Mouse (Mus musculus): ENCODE results near the gene Acad11. TPM values are rescaled to one million over a fixed set of nuclear protein-coding genes. Genes with fewer than 3 reads are reported as not detected.

Acad11 gene
- polyA plus RNA-seq (2015; fragmentation: Nextera tagmentation; extraction: Ambion mirVana): 11.3 and 14.2 TPM in 2 replicates

DNA sequence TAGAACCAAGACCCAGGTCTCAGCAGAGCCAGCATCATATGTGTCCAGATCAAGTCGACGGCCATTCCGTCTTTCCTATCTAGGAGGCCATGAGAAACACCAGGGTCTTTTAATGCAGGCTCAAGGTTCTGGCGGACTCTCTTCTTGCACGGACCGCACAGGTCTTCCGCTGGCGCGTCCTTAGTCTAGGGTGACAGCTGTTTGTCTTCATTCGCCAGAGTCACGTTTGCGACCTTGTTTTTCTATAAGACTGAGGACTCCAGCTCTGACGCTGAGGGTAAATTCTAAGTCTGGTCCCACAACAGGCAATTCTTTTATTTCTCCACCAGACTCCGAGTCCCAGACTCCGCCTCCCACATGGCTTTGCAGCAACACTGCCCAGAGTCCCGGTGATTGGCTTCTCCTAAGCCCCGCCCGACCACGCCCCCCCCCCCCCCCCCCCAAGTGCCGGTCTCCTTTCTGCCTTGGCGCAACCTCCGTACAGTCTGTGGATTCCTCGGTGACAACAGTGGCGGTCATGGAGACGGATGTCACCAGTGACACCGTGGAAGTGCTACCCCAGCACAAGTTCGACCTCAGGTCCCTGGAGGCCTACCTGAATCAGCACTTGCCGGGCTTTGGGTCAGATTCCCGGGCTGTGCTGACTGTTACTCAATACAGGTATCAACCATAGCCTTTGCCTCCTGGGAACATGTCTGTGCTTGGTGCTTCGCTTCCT is at the start of gene Acad11:
Gene Acad11, plus strand, starts transcription at position 134 of the 718 bp plus-strand sequence.
- H3K4me3 ChIP-seq (replicated peaks): peak within 1 kb of the TSS; percentile 87
- H3K27me3 ChIP-seq: no peaks in the 10 kb centered on the region
- peak within 1 kb of the TSS; percentile 93 for H3K4me2 ChIP-seq
- peak; percentile 73 for DNase-seq
- no peaks in the 10 kb centered on the region for H3K9me3 ChIP-seq (replicated peaks)
- peak within 1 kb of the TSS; percentile 58 for H3K27ac ChIP-seq
- peaks cover 24% of the 10 kb centered on the region for H3K4me1 ChIP-seq (replicated peaks)
- H3K36me3 ChIP-seq: peaks cover 19% of the 10 kb centered on the region
- under 1% methylated on average over 28 of the region's 30 CpGs for WGBS (ENCODE audit: insufficient replicate concordance)
- ATAC-seq (ENCODE audit: low read depth): peak; percentile 96
- peak within 1 kb of the TSS; percentile 87 for H3K9ac ChIP-seq

DNA sequence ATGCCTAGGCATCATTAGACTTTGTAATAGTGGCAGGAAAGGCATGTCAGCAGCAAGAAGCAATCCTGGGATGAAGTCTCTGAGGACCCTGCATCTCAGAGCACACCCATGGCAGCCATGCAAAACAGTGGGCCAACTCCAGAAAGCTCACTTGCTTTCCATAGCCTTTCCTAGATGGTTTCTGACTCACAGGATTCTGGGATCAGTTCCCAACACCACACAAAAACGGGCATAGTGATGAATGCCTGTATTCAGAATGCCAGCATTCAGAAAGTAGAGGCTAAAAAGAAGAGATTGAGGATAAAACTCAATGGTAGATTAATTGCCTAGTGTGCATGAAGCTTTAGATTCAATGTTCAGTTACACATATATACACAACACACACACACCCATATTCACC is 48.7 kb upstream of the Acad11 start:
- H3K4me1 ChIP-seq (replicated peaks): no peaks in the 10 kb centered on the region
- no peaks in the 10 kb centered on the region for H3K27me3 ChIP-seq
- DNase-seq (no peak), ATAC-seq (ENCODE audit: low read depth) (no peak)
- WGBS (ENCODE audit: insufficient replicate concordance): 62% methylated on average over 1 of the region's 1 CpGs
- no peak overlapping the region for H3K9ac ChIP-seq
- H3K4me2 ChIP-seq: no peak overlapping the region
- H3K9me3 ChIP-seq (replicated peaks): no peaks in the 10 kb centered on the region
- no peak overlapping the region for H3K27ac ChIP-seq
- no peak overlapping the region for H3K4me3 ChIP-seq (replicated peaks)
- no peaks in the 10 kb centered on the region for H3K36me3 ChIP-seq

DNA sequence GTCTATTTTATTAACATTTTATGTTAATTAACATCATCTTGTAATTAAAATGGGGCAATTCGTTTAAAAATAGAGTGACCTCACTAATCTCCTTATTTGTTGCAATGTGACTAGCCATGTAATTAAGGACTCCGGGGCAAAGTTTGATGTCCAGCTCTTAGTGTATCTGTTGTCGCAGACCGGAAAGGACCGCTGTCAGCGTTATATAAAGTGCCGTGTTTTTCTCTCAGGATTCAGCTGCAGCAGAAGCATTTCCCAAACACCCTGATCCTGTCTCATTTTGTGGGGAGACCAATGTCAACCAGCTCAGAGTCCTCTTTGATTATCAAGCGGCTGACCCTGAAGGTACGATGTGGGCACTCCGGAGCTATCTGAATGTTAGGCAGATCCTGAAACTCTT is 42.2 kb upstream of the Acad11 start:
- Histone ChIP-seq H3K4me1 (replicated peaks) (no peaks in the 10 kb centered on the region), H3K27me3 (no peaks in the 10 kb centered on the region), H3K36me3 (0 out of 2 replicates have a peak, but pooled peaks cover 2% of the 10 kb centered on the region), H3K27ac (no peak overlapping the region), H3K9me3 (replicated peaks) (no peaks in the 10 kb centered on the region), H3K9ac (no peak overlapping the region), H3K4me2 (no peak overlapping the region), H3K4me3 (replicated peaks) (no peak overlapping the region)
- DNase-seq (no peak), ATAC-seq (ENCODE audit: low read depth) (no peak)
- WGBS (ENCODE audit: insufficient replicate concordance): 86% methylated on average over 10 of the region's 10 CpGs

GRCm38 (mm10) chr9:104027186-104027585 is 36.0 kb upstream of the Acad11 start:
- WGBS (ENCODE audit: insufficient replicate concordance): 78% methylated on average over 8 of the region's 8 CpGs
- H3K36me3 ChIP-seq: peaks cover 14% of the 10 kb centered on the region
- H3K9ac ChIP-seq: no peak overlapping the region
- no peaks in the 10 kb centered on the region for H3K9me3 ChIP-seq (replicated peaks)
- no peaks in the 10 kb centered on the region for H3K27me3 ChIP-seq
- DNase-seq (no peak), ATAC-seq (ENCODE audit: low read depth) (no peak)
- H3K4me1 ChIP-seq (replicated peaks): no peaks in the 10 kb centered on the region
- H3K4me3 ChIP-seq (replicated peaks): no peak overlapping the region
- no peak overlapping the region for H3K4me2 ChIP-seq
- no peak overlapping the region for H3K27ac ChIP-seq

GRCm38 (mm10) chr9:104029861-104030260 is 33.3 kb upstream of the Acad11 start:
- Histone ChIP-seq H3K4me1 (replicated peaks) (no peaks in the 10 kb centered on the region), H3K9me3 (replicated peaks) (no peaks in the 10 kb centered on the region), H3K27me3 (no peaks in the 10 kb centered on the region), H3K36me3 (peaks cover 14% of the 10 kb centered on the region), H3K4me3 (replicated peaks) (no peak overlapping the region), H3K4me2 (no peak overlapping the region), H3K27ac (no peak overlapping the region), H3K9ac (no peak overlapping the region)
- DNase-seq: no peak
- 76% methylated on average over 11 of the region's 11 CpGs for WGBS (ENCODE audit: insufficient replicate concordance)
- ATAC-seq (ENCODE audit: low read depth): no peak

DNA sequence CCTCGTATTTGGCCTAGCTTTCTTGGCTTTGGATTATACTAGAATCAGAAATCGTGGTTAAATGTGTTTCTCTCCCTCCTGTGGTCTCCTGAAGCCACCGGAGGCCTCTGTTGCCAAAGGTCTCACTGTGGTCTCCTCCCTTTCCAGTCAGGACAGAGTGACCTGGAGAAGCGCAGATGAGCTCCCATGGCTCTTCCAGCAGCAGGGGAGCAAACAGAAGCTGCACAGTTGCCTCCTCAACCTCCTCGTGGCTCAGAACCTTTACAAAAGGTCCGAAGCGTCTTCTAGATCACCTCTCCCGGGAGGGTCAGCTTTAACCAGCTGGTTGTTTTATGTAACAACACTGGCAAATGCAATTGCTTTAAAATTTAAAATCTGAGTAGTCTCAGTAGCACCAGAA is 28.9 kb upstream of the Acad11 start:
- DNase-seq (no peak), ATAC-seq (ENCODE audit: low read depth) (no peak)
- H3K4me3 ChIP-seq (replicated peaks): no peak overlapping the region
- no peaks in the 10 kb centered on the region for H3K36me3 ChIP-seq
- H3K9me3 ChIP-seq (replicated peaks): no peaks in the 10 kb centered on the region
- H3K9ac ChIP-seq: no peak overlapping the region
- no peaks in the 10 kb centered on the region for H3K27me3 ChIP-seq
- no peak overlapping the region for H3K27ac ChIP-seq
- 59% methylated on average over 8 of the region's 8 CpGs for WGBS (ENCODE audit: insufficient replicate concordance)
- H3K4me1 ChIP-seq (replicated peaks): no peaks in the 10 kb centered on the region
- H3K4me2 ChIP-seq: no peak overlapping the region

- Histone ChIP-seq H3K9me3 (replicated peaks) (no peaks in the 10 kb centered on the region), H3K27ac (no peak overlapping the region), H3K9ac (no peak overlapping the region), H3K27me3 (no peaks in the 10 kb centered on the region), H3K4me3 (replicated peaks) (no peak overlapping the region), H3K4me1 (replicated peaks) (no peaks in the 10 kb centered on the region), H3K36me3 (no peaks in the 10 kb centered on the region), H3K4me2 (no peak overlapping the region)
- no peak for DNase-seq
- ATAC-seq (ENCODE audit: low read depth): no peak
- 66% methylated on average over 6 of the region's 6 CpGs for WGBS (ENCODE audit: insufficient replicate concordance)
Observed at GRCm38 (mm10) chr9:104034718-104035117, 28.5 kb upstream of the Acad11 start.

DNA sequence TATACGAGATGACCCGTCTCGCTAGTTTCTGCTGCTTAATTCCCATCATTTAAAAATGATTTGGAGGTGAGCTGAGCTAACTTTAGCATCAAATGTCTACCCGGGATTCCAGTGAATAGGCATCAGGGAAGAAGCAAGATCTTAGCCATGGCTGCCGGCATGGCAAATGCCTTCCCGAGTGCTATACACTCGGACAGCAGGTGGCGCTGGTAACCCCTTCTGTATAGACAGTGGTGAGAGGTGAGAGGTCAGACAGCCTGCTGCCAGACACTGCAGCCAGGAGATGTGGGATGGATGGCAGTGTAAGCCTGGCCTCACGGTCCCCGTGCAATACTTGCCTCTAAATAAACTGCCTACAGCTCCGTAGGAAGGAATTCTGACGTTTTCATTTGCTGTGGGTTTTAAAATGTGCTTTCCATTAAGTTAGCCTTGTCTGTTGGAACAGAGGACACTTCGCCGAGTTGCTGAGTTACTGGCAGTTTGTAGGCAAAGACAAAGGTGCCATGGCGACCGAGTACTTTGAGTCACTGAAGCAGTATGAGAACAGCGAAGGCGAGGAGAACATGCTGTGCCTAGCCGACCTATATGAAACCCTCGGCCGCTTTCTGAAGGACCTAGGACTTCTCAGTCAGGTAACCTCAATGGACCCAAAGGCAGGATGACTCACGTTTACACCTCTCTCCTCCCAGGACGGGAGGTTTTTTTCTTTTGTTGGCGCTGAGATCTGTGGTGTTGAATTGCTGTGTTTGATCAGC is 27.7 kb upstream of the Acad11 start:
- no peaks in the 10 kb centered on the region for H3K27me3 ChIP-seq
- ATAC-seq (ENCODE audit: low read depth) (peak; percentile 61; the same call in 1 of the 2 replicates), DNase-seq (peak; percentile 49)
- H3K4me3 ChIP-seq (replicated peaks): no peak overlapping the region
- no peaks in the 10 kb centered on the region for H3K36me3 ChIP-seq
- no peaks in the 10 kb centered on the region for H3K9me3 ChIP-seq (replicated peaks)
- no peak overlapping the region for H3K4me2 ChIP-seq
- 42% methylated on average over 24 of the region's 24 CpGs for WGBS (ENCODE audit: insufficient replicate concordance)
- no peak overlapping the region for H3K9ac ChIP-seq
- H3K4me1 ChIP-seq (replicated peaks): no peaks in the 10 kb centered on the region
- no peak overlapping the region for H3K27ac ChIP-seq

GRCm38 (mm10) chr9:104038266-104038665 is 24.9 kb upstream of the Acad11 start:
- no peaks in the 10 kb centered on the region for H3K4me1 ChIP-seq (replicated peaks)
- H3K9ac ChIP-seq: no peak overlapping the region
- DNase-seq (no peak), ATAC-seq (ENCODE audit: low read depth) (no peak)
- no peaks in the 10 kb centered on the region for H3K36me3 ChIP-seq
- H3K27ac ChIP-seq: no peak overlapping the region
- H3K4me3 ChIP-seq (replicated peaks): no peak overlapping the region
- H3K27me3 ChIP-seq: no peaks in the 10 kb centered on the region
- WGBS (ENCODE audit: insufficient replicate concordance): 78% methylated on average over 13 of the region's 13 CpGs
- no peak overlapping the region for H3K4me2 ChIP-seq
- no peaks in the 10 kb centered on the region for H3K9me3 ChIP-seq (replicated peaks)

- no peak for ATAC-seq (ENCODE audit: low read depth)
- 79% methylated on average over 21 of the region's 21 CpGs for WGBS (ENCODE audit: insufficient replicate concordance)
- H3K27ac ChIP-seq: no peak overlapping the region
Observed at GRCm38 (mm10) chr9:104039031-104039695, 24.0 kb upstream of the Acad11 start.

GRCm38 (mm10) chr9:104039742-104040141 is 23.4 kb upstream of the Acad11 start:
- H3K4me3 ChIP-seq (replicated peaks): no peak overlapping the region
- 50% methylated on average over 4 of the region's 4 CpGs for WGBS (ENCODE audit: insufficient replicate concordance)
- H3K4me2 ChIP-seq: no peak overlapping the region
- ATAC-seq (ENCODE audit: low read depth) (no peak), DNase-seq (no peak)
- no peak overlapping the region for H3K27ac ChIP-seq
- no peak overlapping the region for H3K9ac ChIP-seq
- H3K9me3 ChIP-seq (replicated peaks): no peaks in the 10 kb centered on the region
- no peaks in the 10 kb centered on the region for H3K27me3 ChIP-seq
- H3K4me1 ChIP-seq (replicated peaks): no peaks in the 10 kb centered on the region
- H3K36me3 ChIP-seq: no peaks in the 10 kb centered on the region

More at GRCm38 (mm10) chr9:104039031-104039695, 24.0 kb upstream of the Acad11 start:
- Histone ChIP-seq H3K36me3 (no peaks in the 10 kb centered on the region), H3K4me1 (replicated peaks) (no peaks in the 10 kb centered on the region), H3K4me2 (no peak overlapping the region), H3K9me3 (replicated peaks) (no peaks in the 10 kb centered on the region), H3K4me3 (replicated peaks) (no peak overlapping the region), H3K27me3 (no peaks in the 10 kb centered on the region), H3K9ac (no peak overlapping the region)
- no peak for DNase-seq

Data from liver, embryonic 13.5 days (tissue).